Mouse (Mus musculus): ENCODE measurements around the gene Btg4.

DNA sequence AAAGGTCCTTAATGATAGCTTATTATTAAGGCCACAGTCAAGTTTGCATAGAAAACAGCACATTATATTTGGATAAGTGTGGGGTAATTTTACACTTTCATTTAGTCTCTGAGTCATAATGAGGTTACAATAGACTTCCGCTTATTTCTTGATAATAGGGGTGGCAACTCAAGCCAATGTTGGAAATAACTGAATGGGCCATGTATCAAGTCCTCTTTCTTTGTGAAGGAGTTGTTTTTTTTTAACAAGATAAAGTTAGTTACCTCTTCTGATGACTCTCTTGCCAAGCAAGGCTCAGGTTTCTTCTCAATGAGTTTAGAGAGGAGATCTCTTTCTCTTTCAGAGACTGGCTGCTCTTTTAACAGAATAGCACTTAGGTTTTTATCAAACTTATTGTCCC is 77.6 kb downstream of the Btg4 start:
- TF ChIP-seq CTCF (IDR thresholded peaks at IDR 0.05; ENCODE audit: borderline replicate concordance, control insufficient read depth, extremely low read depth, insufficient read depth, low read length, poor library complexity) = no peak
- TF ChIP-seq POLR2A (IDR thresholded peaks at IDR 0.05; ENCODE audit: control insufficient read depth, extremely low read depth, insufficient read depth, low read length, poor library complexity) = no peak

Measured in thymus, adult 2 months (tissue).